Mouse (Mus musculus): ENCODE measurements around the gene Gpx2.

DNA sequence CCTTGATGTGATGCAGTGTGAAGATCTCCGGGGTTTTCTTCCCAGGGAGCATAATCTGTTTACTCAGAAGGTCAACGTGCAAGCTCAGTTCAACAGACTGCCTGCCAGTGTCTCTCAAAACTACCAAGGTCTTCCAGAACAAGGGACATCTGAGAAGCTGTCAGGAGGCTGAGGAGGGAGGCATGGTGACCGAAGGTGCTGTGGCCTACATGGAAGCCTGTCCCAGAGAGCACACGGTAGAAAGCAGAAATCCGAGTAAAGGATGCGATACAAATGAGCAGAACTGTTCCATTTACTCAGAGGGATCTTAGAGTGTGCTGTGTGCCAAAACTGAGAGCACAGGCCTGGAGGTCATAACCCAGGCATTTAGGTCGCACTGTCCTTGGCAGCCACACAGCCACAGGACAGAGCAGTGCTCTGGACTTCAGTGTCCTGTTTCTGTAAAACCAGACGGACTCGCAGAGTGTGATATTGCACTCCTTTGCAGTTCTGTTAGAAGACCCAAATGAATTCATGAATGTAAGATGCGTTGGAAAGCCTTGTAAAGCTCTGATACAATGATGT is 11.2 kb downstream of the Gpx2 start:
- TF ChIP-seq CTCF (IDR thresholded peaks at IDR 0.05; ENCODE audit: low read depth): no peak
- TF ChIP-seq EP300 (IDR thresholded peaks at IDR 0.05; ENCODE audit: low read depth): no peak

Measured in liver, postnatal 0 days (tissue).